Mouse (Mus musculus) brain, embryonic 18.5 days (tissue): ENCODE results near the gene Ulk3.

Source experiments
- DNase-seq: peaks from one replicate; pipeline ENCODE4 v3.0.0-alpha.2; 2012; ENCODE audit warnings: low read depth, low spot score

The Ulk3 gene

DNA sequence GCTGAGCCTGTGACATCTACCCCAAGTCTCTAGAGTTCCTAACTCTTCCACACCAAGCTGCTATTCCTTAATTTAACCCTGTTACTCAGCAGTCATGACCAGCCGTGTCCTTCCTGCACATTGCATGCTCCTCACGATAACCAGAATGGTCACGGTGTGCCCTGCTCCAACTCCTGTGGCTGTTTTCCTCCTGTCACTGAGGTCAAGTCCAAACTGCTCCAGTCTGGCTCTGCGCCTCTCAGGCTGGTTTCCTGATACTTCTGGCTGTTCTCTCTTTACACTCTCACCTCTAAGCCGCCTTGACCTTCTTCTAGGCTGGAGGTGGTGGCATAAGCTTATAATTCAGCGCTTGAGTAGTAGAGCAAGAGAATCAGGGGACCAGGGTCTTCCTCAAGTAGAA is 20.8 kb upstream of the Ulk3 start:
- no peak for DNase-seq

DNA sequence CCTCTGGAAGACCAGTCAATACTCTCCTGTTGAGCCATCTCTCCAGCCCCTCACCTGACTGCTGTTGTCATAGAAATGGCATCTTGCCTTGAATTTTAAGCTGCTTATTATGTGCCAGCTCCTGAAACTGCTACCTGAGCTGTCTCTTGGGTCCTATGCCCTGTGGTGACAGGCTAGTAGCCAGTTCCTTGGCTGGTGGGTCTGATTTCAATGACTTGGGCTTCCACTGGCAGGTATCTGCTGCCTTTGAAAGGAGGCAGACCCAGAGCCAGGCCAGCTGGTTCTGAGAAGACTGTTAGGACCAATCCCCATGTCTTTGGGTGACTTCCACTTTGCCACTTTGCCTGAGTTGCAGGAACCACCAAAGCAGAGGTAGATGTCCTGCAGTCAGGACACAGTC is 14.9 kb upstream of the Ulk3 start:
- DNase-seq = no peak

DNA sequence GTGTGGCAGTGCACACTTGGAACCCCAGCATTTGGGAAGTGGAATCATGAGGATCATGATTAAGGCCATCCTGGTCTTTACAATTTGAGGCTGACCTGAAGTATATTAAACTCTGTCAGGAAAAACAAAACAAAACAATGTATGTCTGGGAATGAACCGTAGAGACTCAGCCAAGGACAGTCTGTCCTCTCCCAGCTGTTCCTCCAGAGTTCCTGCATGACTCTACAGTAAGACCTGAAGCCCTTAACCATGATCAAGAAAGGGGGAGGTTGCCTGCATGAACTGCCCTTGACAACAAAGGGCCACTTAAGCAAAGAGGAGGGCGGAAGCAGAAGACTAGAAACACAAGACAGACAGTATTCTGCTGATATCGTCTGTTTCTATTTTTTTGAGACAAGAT is 13.7 kb upstream of the Ulk3 start:
- DNase-seq = no peak

DNA sequence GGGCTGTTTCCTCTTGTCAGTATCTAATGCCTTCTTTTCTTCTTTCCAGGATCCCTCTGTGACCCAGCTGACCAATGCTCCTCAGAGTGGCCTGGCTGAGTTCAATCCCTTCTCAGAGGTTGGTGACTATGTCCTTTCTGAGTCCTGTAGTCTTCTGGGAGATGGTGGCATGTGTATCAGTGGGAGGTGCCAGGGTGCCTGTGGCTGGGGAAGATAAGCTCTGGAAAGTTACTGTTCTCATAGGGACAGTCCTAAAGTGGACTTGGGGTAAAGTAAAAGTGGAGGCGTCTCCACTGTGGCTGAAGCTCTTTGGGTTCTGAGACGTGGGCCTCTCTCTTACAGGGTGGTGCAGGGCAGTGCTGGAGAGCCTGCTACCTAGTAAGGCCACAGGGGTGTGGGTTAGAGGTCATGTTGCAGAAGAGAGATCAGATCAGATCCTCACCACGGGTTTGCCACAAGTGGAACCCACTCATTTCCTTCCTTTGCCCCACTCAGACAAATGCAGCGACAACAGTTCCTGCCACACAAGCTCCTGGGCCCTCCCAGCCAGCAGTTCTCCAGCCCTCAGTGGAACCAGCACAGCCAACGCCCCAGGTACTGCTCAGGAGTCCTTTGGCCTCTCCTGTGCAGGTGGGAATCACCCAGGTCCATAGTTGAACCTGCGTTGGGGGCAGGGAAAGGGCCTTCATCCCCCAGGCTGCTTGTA is 12.0 kb upstream of the Ulk3 start:
- no peak for DNase-seq

DNA sequence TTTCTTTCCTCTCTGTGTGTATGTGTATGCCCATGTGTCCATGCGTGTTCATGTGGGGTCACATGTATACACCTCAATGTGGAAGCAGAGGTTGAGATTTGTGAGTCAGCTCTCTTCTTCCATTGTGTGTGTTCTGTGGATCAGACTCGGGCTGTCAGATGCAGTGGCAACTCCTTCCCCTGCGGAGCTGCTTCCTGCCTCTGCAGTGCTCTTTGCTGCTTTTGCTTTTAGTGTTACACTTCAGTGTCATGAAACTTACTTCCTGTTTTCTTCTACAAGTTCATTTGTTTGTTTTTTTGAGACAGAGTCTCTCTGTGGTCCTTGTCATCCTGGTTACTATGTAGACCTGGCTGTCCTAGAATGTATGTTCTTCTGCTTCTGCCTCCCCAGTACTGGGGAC is 4.3 kb upstream of the Ulk3 start:
- no peak for DNase-seq

DNA sequence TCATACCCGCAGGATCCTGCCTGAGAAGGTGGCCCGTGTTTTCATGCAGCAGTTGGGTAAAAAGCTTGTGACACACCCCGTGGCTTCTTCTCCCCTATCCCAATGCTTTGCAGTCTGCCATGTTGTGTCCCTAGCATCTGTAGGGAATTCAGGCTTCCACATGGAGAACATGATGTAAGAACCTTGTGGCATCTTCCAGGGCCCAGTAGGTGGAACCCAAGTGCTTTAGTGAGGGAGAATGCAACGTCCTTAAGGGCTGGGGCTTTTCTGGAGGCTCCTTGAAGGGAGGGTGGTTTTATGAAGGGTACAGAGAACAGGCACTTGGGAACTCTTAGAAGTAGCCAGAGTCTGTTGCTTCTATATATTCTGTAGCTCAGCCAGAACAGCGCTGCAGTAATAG is 1.5 kb downstream of the Ulk3 start:
- no peak for DNase-seq

DNA sequence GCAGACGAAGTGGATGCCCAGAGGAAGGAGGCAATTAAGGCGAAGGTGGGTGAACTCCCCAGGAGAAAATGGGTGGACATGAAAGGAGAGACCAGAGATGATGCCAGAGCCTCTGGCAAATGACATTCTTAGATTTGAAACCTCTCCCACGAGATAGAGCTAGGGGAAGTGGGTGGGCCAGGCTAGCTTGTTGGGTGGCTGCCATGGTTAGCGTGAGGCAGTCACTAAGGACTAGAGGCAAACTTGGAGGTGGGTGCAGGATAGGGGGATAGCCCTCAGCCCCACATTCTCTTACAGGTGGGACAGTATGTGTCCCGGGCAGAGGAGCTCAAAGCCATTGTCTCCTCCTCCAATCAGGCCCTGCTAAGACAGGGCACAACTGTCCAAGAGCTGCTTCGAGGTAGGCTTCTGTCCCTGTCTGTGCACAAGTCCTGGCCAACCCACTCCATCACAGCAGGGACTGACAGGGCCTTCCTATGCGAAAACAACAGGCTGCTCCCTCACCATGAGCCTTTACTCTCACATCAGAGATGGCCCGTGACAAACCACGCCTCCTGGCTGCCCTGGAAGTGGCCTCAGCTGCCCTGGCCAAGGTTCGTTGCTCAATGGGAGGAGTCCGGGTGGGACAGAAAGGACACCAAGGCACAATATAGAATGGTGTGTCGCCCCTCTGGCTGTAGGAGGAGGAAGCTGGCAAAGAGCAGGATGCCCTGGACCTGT is 4.4 kb downstream of the Ulk3 start:
- DNase-seq = no peak

DNA sequence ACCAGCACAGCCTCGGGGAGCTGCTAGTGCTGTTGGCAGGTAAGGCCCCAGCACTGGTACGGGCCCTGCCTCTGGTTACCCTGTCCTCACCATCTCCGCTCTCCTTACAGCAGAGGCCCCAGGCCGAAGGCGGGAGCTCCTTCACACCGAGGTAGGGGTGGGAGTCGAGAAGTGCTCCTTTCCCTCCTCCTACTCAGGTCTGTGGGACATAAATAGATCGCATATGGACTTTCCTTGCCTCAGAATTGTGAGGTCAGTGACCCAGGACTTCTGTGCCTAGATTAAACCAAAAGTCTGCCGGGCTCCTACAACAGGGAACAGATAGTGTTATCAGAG is 4.9 kb downstream of the Ulk3 start:
- DNase-seq = no peak

DNA sequence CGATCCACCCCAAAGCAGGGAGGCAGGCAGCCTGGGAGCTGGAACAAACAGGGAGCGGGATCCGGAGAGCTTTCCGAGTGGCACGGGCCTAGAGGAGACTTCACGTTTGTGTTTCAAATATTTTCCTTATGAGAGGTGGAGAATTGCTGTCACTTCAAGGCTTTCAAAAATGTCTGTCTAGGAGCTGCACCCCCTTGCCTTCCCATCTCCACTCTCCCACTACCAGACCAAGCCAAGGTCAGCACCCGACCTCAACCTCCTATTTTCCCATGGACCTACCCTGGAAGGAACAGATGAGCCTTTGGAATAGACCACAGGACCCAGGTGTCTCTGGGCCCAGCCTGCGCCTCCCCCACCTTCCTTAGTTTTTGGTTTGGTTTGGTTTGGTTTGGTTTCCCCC is 8.0 kb downstream of the Ulk3 start:
- DNase-seq = no peak

DNA sequence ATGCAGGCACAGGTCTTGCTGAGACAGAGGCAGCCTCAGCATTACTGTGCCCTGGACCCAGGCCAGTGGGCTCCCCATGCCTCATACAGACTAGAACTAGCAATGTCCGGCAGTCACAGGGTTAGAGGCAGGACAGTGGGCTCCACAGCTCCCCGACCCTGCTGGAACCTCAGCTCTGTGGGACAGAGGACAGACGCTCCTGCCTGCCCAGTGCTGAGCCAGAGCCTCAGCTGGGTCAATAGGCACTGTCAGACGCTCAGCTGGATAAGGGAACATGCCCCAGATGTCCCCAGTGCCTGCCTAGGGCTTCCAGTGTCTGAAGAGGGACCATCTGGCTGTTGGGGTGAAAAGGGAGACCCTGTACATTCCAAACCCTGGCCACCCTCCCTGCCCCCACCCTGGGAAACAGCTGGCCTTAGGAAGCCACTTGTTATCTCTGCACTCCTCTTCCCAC is 8.7 kb downstream of the Ulk3 start:
- no peak for DNase-seq

DNA sequence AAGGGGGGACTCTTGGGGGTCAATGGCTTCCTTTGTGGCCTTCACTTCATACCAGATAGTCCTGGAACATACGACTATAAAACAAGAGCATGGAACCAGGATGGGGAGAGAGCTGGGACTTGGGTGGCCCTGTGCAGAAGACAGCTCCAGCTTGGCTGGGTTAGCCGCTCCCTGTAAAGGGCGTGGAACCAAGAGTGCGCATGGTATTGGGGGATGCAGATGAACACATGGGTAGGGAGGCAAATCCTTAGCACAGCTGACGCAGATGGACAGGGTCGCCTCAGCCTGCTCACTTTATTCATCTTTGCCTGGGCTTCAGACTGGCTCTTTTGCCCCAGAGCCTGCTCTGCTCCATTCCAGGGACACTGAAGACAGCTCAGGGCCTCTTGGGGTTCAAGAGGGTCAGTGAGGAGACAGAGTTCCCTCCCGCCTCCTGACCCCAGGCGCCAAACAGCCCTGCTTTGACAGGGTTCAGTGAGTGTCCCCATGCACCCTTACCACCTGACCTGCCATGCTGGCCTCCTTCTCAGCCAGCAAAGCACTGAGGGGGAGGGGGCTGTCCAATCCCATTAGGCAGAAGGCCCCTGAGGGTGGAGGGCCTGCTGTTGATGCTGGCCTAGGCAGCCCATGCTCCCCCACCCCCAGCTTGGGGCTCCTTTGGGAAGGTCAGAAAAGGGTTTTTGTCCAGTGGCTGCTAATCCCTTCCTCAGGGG is 9.8 kb downstream of the Ulk3 start:
- DNase-seq = no peak

DNA sequence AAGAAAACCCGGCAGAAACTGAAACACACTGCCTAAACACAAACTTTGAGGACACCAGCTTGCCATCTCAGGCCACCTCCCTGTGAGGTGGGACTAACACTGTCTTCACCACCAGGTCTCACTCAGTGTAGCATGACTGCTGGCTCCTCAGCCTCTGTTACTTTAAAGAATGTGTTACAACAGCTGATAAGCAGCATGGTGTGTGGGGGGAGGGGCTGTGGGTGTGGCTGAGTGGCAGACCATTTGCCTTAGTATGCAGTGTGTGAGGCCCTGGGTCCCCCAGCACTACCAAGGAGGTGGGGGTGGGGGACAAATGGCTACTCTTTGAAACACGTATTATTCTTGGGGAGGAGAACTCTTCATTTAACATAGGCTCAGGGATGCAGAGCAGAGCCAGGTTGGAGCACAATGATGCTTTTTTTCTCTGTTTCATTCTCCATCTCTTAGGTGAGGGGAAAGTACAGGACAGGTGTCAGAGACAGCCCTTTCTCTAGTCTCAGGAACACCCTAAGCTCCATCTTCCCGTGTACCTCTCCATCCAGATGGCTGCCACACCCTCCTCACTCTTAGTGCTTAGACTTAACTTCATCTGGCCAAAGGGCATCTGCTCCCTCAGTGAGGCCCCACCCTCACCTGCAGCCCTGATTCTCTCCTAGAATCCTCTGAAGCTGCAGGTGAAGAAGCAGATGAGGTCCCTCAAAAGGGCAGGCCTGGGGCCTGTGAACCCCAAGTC is 11.5 kb downstream of the Ulk3 start:
- no peak for DNase-seq

DNA sequence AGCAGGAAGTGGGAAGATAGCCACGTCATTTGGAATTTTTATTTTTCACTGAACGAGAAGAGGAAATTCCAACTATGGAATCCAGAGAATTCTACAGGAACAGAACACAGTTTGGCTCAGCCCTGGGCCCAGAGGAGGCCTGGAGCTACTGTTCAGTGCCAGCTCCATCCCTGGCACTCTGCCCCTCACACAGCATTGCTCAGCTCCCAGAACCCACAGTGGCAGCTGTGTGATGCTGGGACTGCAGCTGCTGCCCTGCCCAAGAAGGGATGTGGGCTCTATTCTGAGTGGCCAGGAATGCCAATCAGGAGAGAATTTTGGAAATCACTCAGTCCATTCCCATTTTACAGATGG is 12.1 kb downstream of the Ulk3 start:
- no peak for DNase-seq

DNA sequence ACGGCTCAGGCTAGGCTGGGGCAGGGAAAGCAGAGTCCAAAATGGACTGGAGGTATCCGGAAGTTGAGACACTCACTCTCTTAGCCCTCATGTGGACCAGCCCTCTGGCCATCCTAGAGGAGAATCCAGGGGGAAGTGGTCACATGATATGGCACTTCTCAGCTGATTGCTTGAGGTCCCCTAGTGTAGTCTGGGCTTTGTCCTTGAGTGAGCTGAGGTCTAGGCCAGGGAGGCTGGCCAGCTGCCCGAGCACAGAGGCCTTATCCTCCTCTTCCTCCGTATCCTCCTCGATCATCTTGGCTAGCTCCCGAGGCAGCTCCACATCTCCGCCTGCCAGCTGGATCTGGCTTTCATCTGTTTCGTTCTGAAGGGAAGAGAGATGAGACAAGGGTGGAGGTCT is 12.8 kb downstream of the Ulk3 start:
- no peak for DNase-seq

DNA sequence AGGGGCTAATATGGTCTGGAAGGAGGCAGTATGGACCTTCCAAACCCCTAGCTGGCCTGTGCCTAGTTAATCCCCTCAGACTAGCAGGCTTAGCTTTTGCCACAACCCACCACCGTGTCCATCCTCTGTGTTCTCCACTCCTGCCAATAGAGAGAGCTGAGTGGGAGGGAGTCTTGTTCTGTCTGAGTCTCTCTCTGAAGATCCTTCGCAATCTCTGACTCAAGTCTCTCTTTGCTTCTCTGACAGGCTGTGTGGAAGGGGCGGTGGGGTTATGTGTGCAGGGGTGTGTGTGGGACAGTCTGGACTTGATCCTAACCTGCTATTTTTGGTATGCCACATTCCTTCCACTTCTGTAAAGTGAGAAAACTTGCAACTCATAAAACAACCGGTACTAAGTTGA is 15.6 kb downstream of the Ulk3 start:
- DNase-seq = no peak

DNA sequence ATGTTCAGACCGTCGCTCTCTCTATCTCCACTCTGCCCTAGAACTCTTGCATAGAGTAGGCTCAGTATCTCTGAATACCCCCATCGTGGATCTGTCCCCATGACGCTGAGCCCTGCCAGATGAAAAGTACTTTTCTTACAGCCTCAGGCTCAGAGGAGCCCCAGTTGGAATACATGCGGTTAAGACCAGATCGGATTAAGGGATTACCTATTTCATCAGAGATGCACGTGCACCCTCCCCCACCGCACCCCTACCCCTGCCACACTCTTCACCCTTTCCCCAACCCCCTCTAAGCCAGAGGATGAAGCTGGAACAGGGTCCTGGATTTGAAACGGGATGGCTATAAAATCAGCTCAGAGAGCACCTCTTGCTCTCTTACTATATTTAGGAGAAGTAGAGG is 16.3 kb downstream of the Ulk3 start:
- DNase-seq = no peak

DNA sequence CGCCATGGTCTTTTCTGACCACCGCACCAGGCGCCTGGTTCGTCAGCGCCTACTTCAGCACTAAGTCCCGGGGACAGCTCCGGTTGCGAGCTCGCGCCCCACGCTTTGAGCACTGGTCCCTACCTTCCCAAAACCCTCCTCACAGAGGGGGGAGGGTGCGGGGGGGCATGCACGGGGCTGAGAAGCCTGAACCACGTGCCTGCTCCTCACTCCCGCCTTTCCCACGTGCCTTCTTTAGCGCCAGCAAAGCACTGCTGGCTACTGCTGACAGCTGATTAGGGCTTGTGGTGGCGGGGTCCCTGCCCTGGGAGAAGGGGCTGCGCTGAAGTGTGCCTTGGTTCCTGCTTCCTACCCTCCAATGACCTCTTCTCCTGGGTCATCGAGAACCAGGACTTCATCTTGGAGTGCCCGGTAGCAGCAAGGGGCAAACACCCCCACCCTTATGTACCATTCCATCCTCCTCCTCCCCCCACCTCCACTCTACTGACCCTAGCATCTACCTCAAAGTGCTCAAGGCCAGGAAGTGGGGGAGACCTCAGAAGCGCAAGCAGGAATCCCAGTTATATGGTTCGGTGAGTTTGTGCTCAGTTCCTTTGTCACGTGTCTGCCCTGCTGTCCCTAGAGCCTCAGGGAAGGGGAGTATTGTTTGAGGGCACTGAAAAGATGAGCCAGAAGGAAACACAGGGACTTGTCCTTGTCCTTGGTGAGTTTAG is 17.0 kb downstream of the Ulk3 start, which contains the start of gene Cplx3:
Gene Cplx3, minus strand, starts transcription at position 143 of the 713 bp plus-strand sequence.
- DNase-seq = no peak

DNA sequence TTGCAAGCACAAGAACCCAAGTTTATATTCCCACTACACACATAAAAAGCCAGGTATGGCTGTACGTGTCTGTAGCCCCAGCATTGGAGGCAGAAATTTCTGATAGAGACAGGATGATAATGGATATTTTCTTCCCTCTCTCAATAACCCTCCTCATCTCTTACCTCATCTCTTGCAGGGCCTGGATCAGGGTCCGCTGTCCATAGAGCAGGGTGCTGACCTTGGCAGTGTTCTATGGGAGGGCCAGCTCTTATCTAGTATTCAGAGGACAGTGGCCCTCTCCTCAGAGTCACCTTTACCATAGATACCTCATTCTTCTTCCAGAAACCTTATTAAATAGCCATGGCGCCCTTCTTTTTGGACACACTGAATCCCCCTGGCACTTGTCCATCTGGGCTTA is 20.6 kb downstream of the Ulk3 start:
- no peak for DNase-seq

DNA sequence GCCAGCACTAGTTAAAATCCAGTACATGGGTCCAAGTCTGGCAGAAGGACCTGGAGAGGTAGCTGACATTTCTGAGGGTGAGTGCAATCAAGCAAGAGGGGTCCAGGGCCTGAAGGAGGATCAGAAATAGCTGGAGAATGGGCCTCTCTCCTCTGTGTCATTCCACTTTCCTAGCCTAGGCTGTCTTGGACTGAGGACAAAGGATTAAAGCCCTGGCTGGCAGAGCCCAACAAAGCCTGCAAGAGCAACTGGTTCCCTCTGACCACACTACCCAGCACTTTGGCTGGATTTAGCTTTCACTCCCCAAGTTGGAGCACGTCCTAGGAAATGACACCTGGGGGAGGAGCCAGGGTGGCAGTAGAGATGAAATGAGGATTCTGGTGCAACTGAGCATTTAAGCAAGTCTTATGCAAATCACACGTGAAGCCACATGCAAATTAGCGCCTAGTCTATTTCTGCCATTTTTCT is 21.1 kb downstream of the Ulk3 start:
- no peak for DNase-seq

DNA sequence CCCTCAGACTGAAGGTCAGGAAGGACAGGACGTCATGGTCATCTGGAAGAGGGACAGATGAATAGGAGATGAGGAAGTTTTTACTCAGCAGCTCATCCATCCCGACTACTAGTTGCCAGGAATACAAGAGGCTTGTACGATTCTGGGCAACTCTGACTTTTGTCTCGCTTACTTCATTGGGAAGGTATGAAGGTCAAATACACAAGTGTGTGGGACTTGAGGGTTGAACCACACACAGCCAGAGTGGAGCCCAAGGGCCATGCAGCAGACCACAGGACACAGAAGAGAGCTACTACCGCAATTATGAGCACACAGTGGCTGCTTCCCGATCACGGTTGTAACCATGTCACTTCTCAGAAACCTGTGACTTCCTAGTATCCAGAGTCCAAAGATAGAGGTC is 23.3 kb downstream of the Ulk3 start:
- no peak for DNase-seq

DNA sequence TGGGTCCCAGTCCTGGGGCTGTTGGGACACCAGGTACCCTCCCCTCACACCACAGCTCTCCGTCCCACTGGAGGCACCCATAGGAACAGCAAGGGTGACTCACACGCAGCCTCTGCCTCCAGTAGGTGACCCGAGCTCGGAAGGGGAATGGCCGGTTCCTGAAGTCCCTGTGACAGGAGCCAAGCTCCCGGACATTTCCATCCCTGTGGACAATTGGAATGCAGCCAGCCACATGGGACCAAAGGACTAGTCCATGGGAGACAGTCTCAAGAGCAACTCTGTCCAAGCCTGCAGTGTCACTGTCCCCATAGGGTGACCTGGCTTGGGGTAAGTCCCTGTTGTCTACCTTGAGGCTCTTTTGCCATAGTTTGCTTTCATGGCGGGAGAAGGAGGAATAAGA is 24.7 kb downstream of the Ulk3 start:
- no peak for DNase-seq

DNA sequence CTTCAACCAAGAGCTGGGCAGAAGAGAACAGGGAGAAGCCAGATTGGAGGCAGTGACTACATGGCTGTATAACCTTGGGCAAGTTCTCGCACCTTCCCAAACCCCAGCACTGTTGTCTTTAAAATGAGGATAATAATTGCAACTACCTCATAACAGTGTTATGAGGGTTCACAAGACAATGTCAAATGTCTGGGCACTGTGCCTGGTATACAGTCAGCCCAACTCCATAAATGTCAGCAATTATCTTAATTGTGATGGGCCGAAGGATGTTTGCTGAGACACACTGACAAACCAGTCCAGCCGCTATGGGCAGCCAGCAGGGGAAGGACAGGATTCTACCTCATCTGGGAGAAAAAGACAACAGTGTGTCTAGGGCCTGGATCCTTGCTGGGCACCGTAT is 25.5 kb downstream of the Ulk3 start:
- DNase-seq = no peak
